ENCODE assay signal across 11 mouse cellular contexts in genomic region chr15:6522653-6523167, GRCm38 (mm10). TPM values are rescaled to one million over a fixed set of nuclear protein-coding genes. Genes with fewer than 3 reads are reported as not detected.
DNase-seq lines count a peak whose midpoint lies in the region; ATAC-seq lines count a peak whose summit lies in the region.
"Had no signal": no experiment of that assay in that cellular context is flagged by ENCODE, and none has a peak within 500 bp of the region (broad histone marks: within the 10 kb centered on the region; RNA-seq: fewer than 3 reads in every experiment).

Fyb (plus strand) TSS chr15:6522853.

- WGBS in intestine, embryonic 16.5 days: 64% methylated on average over 8 of the region's 8 CpGs
- WGBS in intestine, embryonic 15.5 days: 58% methylated on average over 8 of the region's 8 CpGs
- WGBS in midbrain, embryonic 14.5 days: 87% methylated on average over 8 of the region's 8 CpGs

- H3K36me3 ChIP-seq in intestine, embryonic 16.5 days (ENCODE audit: control insufficient read depth, insufficient read depth, low read length): no peaks in the 10 kb centered on the region
- H3K36me3 ChIP-seq in intestine, embryonic 15.5 days: no peaks in the 10 kb centered on the region
- no peaks in the 10 kb centered on the region for H3K36me3 ChIP-seq in midbrain, embryonic 14.5 days (ENCODE audit: control insufficient read depth, insufficient read depth, low read length)

- no peak for DNase-seq in adrenal gland, adult 18-20 months (ENCODE audit: low spot score in 2 of 2)
- peak in 1 of 2 experiments; percentile 6 for DNase-seq in heart, postnatal 10 days
- DNase-seq in monocyte, adult 2 months (ENCODE audit: low read depth in 1 of 2, low spot score in 2 of 2): peak; percentile 42 to 60
- DNase-seq in gastrocnemius, postnatal 25 days: no peak
- no peak for DNase-seq in right cerebral cortex, postnatal 25 days
- no peak for DNase-seq in midbrain, embryonic 14.5 days
- DNase-seq: cerebellum, postnatal 14 days had no signal

- H3K9me3 ChIP-seq in intestine, embryonic 16.5 days (ENCODE audit: control insufficient read depth, low read length): no peaks in the 10 kb centered on the region
- no peaks in the 10 kb centered on the region for H3K9me3 ChIP-seq in intestine, embryonic 15.5 days
- no peaks in the 10 kb centered on the region for H3K9me3 ChIP-seq in midbrain, embryonic 14.5 days (ENCODE audit: control insufficient read depth, low read length)

- H3K27ac ChIP-seq in intestine, embryonic 16.5 days (ENCODE audit: low read length): no peak within 1 kb of the TSS
- H3K27ac ChIP-seq in intestine, embryonic 15.5 days: no peak within 1 kb of the TSS
- H3K27ac ChIP-seq in midbrain, embryonic 14.5 days (replicated peaks; ENCODE audit: low read depth, low read length): no peak within 1 kb of the TSS

- no peak within 1 kb of the TSS for H3K4me3 ChIP-seq in intestine, embryonic 16.5 days (ENCODE audit: low read length)
- no peak within 1 kb of the TSS for H3K4me3 ChIP-seq in intestine, embryonic 15.5 days (replicated peaks)
- H3K4me3 ChIP-seq in midbrain, embryonic 14.5 days (replicated peaks; ENCODE audit: low read depth, low read length): no peak within 1 kb of the TSS

- no peak within 1 kb of the TSS for H3K9ac ChIP-seq in intestine, embryonic 16.5 days (ENCODE audit: low read depth, low read length)
- H3K9ac ChIP-seq in intestine, embryonic 15.5 days: no peak within 1 kb of the TSS
- H3K9ac ChIP-seq in midbrain, embryonic 14.5 days (replicated peaks; ENCODE audit: low read length): no peak within 1 kb of the TSS

- no peak within 1 kb of the TSS for H3K4me2 ChIP-seq in intestine, embryonic 16.5 days (ENCODE audit: low read depth, low read length)
- no peak within 1 kb of the TSS for H3K4me2 ChIP-seq in intestine, embryonic 15.5 days (replicated peaks)
- H3K4me2 ChIP-seq in midbrain, embryonic 14.5 days (ENCODE audit: low read length): no peak within 1 kb of the TSS

- no peak for ATAC-seq in intestine, embryonic 16.5 days
- ATAC-seq in intestine, embryonic 15.5 days: no peak
- no peak for ATAC-seq in midbrain, embryonic 14.5 days (ENCODE audit: low FRiP score, low TSS enrichment)
- ATAC-seq: hindbrain, embryonic 16.5 days; lung, postnatal 0 days had no signal

- H3K4me1 ChIP-seq in intestine, embryonic 16.5 days (ENCODE audit: control insufficient read depth, insufficient read depth, low read length): no peaks in the 10 kb centered on the region; the same call in 1 of the 2 replicates
- H3K4me1 ChIP-seq in intestine, embryonic 15.5 days (replicated peaks): no peaks in the 10 kb centered on the region
- no peaks in the 10 kb centered on the region for H3K4me1 ChIP-seq in midbrain, embryonic 14.5 days (ENCODE audit: control insufficient read depth, insufficient read depth, low read length)

- intact Hi-C loops in heart, postnatal 10 days (cut with DNase I): no loop called here

- H3K27me3 ChIP-seq in intestine, embryonic 16.5 days (replicated peaks; ENCODE audit: control insufficient read depth, insufficient read depth, low read length): no peaks in the 10 kb centered on the region
- no peaks in the 10 kb centered on the region for H3K27me3 ChIP-seq in intestine, embryonic 15.5 days (replicated peaks)
- H3K27me3 ChIP-seq in midbrain, embryonic 14.5 days (ENCODE audit: control insufficient read depth, insufficient read depth, low read length): no peaks in the 10 kb centered on the region

RNA-seq across cellular contexts. Expression of gene Fyb, which starts in this region (rescaled TPM):
- 7.9 and 10.3 TPM in 2 replicates for polyA plus RNA-seq in intestine, embryonic 16.5 days (2015; fragmentation: Nextera tagmentation; extraction: Ambion mirVana)
- 6.5 and 8.6 TPM in 2 replicates for polyA plus RNA-seq in intestine, embryonic 15.5 days (2015; fragmentation: Nextera tagmentation; extraction: Ambion mirVana)
- 10 to 100 TPM; 43.5 to 45.3 TPM for total RNA-seq in adrenal gland, adult 18-20 months (2021)
- 10 to 100 TPM; 10.3 to 13.2 TPM for total RNA-seq in heart, postnatal 10 days (2021)
- 1 to 10 TPM; 1.6 to 2.9 TPM for total RNA-seq in gastrocnemius, postnatal 25 days (2021)
- polyA plus RNA-seq in midbrain, embryonic 14.5 days (2014; fragmentation: Nextera tagmentation; extraction: Ambion mirVana): 0.67 and 6.1 TPM in 2 replicates

Comparison
In these comparisons a context has a peak if more than half of its experiments do, and no peak if none do; other contexts are left out.
1. DNase-seq: peak in monocyte, adult 2 months (2 of 2); none in adrenal gland, adult 18-20 months (0 of 2), gastrocnemius, postnatal 25 days (single experiment), right cerebral cortex, postnatal 25 days (single experiment) and midbrain, embryonic 14.5 days (single experiment).